Mouse (Mus musculus) liver, embryonic 11.5 days (tissue): Measurements from ENCODE around the gene Prkch. TPM values are rescaled to one million over a fixed set of nuclear protein-coding genes. Genes with fewer than 3 reads are reported as not detected.

Experiments used
- ATAC-seq: fragments of 200-750 bp; cut with Nextera tagmentation; replicated peaks from 2 replicates; pipeline ENCODE4 v1.8.0; 2017; ENCODE audit warnings: moderate number of reproducible peaks, mild to moderate bottlenecking, moderate TSS enrichment, moderate library complexity; ENCODE audit not compliant: low FRiP score
- DNase-seq: peaks from one replicate; pipeline ENCODE4 v3.0.0-alpha.2; 2017; ENCODE audit warnings: low spot score
- H3K27ac ChIP-seq: fragments of 300-500 bp; sonication (generic); 2 replicates; pipeline ENCODE4 v1.5.1; 2014; ENCODE audit warnings: mild to moderate bottlenecking, low read depth, low read length, control low read depth
- H3K27me3 ChIP-seq: fragments of 300-500 bp; sonication (generic); replicated peaks from 2 replicates; pipeline ENCODE4 v1.6.1; 2014; ENCODE audit warnings: low read length, mixed read lengths; ENCODE audit not compliant: control insufficient read depth, insufficient read depth
- H3K36me3 ChIP-seq: fragments of 300-500 bp; sonication (generic); 2 replicates; pipeline ENCODE4 v1.6.1; 2014; ENCODE audit warnings: mild to moderate bottlenecking, low read length, moderate library complexity, mixed read lengths; ENCODE audit not compliant: control insufficient read depth, insufficient read depth
- H3K4me1 ChIP-seq: fragments of 300-500 bp; sonication (generic); replicated peaks from 2 replicates; pipeline ENCODE4 v1.6.1; 2014; ENCODE audit warnings: low read length, mixed read lengths; ENCODE audit not compliant: control insufficient read depth, insufficient read depth
- H3K4me2 ChIP-seq: fragments of 300-500 bp; sonication (generic); 2 replicates; pipeline ENCODE4 v1.6.1; 2014; ENCODE audit warnings: mild to moderate bottlenecking, control low read depth, moderate library complexity
- H3K4me3 ChIP-seq: fragments of 300-500 bp; sonication (generic); 2 replicates; pipeline ENCODE4 v1.5.1; 2014; ENCODE audit warnings: low read depth, low read length, control low read depth
- H3K9ac ChIP-seq: fragments of 300-500 bp; sonication (generic); 2 replicates; pipeline ENCODE4 v1.6.1; 2014; ENCODE audit warnings: low read depth, low read length, control low read depth
- H3K9me3 ChIP-seq: fragments of 300-500 bp; sonication (generic); 2 replicates; pipeline ENCODE4 v1.6.1; 2016; ENCODE audit warnings: low read length, inconsistent platforms, mixed read lengths; ENCODE audit not compliant: control insufficient read depth
- WGBS: fragments of 180-500 bp; shearing (Covaris S2); extraction: QIAGEN DNeasy Blood & Tissue Kit; methylation state at CpG from one replicate; pipeline ENCODE4 v1.1.7; 2014; 5-methylcytosine and 5-hydroxymethylcytosine counted together
- polyA plus RNA-seq: library from polyadenylated mRNA; unstranded; fragments of >200 nt; fragmentation: Nextera tagmentation; extraction: Ambion mirVana; gene quantifications from 2 replicates; pipeline ENCODE4 v1.2.1, GENCODE M21; 2014

Gene Prkch
- polyA plus RNA-seq, 1 experiment from 2014 or later, result 6.4 TPM

GRCm38 (mm10) chr12:73739611-73740219 lies 155.1 kb downstream of the Prkch start:
- no peak overlapping the region for H3K27ac ChIP-seq
- H3K27me3 ChIP-seq, result no peaks in the 10 kb centered on the region
- no peak overlapping the region for H3K9ac ChIP-seq
- ATAC-seq, result no peak
- H3K4me3 ChIP-seq, result no peak overlapping the region
- no peak for DNase-seq
- H3K36me3 ChIP-seq, result no peaks in the 10 kb centered on the region
- 85% methylated on average over 6 of the region's 6 CpGs for WGBS
- H3K4me2 ChIP-seq, result no peak overlapping the region
- no peaks in the 10 kb centered on the region for H3K9me3 ChIP-seq
- no peaks in the 10 kb centered on the region for H3K4me1 ChIP-seq

GRCm38 (mm10) chr12:73742577-73742976 lies 158.0 kb downstream of the Prkch start:
- H3K27ac ChIP-seq, result no peak overlapping the region
- ATAC-seq (no peak), DNase-seq (no peak)
- no peaks in the 10 kb centered on the region for H3K36me3 ChIP-seq
- no peaks in the 10 kb centered on the region for H3K4me1 ChIP-seq
- no peak overlapping the region for H3K9ac ChIP-seq
- 34% methylated on average over 3 of the region's 3 CpGs for WGBS
- H3K4me2 ChIP-seq, result no peak overlapping the region
- H3K9me3 ChIP-seq, result no peaks in the 10 kb centered on the region
- H3K27me3 ChIP-seq, result no peaks in the 10 kb centered on the region
- H3K4me3 ChIP-seq, result no peak overlapping the region

- ATAC-seq (no peak), DNase-seq (no peak)
- no peak overlapping the region for H3K9ac ChIP-seq
- H3K36me3 ChIP-seq, result no peaks in the 10 kb centered on the region
- H3K27ac ChIP-seq, result no peak overlapping the region
- H3K9me3 ChIP-seq, result no peaks in the 10 kb centered on the region
- no peak overlapping the region for H3K4me2 ChIP-seq
- no peak overlapping the region for H3K4me3 ChIP-seq
- no peaks in the 10 kb centered on the region for H3K4me1 ChIP-seq
- H3K27me3 ChIP-seq, result no peaks in the 10 kb centered on the region
These were observed 158.5 kb downstream of the Prkch start for GRCm38 (mm10) chr12:73743087-73743486.

DNA sequence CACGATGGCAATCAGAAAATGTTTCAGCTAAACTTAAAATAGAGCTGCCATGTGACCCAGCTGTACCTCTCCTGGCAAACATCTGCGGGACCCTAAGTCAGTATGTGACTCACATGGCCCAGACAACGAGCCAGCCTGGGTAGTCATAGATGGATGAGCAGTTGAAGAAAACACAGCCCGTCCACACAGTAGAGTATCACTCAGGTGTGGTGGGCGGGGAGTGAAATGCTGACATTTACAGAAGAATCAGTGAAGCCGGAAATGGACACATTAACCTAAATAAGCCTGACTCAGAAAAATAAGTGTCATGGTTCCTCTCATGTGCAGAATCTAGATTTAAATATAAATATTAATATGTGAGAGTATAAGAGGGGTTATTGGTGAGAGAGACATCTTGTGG lies 161.5 kb downstream of the Prkch start:
- no peaks in the 10 kb centered on the region for H3K27me3 ChIP-seq
- no peak overlapping the region for H3K4me2 ChIP-seq
- ATAC-seq, result no peak
- DNase-seq, result no peak
- H3K9me3 ChIP-seq, result no peaks in the 10 kb centered on the region
- H3K36me3 ChIP-seq, result no peaks in the 10 kb centered on the region
- H3K9ac ChIP-seq, result no peak overlapping the region
- no peaks in the 10 kb centered on the region for H3K4me1 ChIP-seq
- H3K27ac ChIP-seq, result no peak overlapping the region
- no peak overlapping the region for H3K4me3 ChIP-seq
- 84% methylated on average over 6 of the region's 6 CpGs for WGBS

- Histone ChIP-seq H3K36me3 (no peaks in the 10 kb centered on the region), H3K4me1 (no peaks in the 10 kb centered on the region), H3K27ac (no peak overlapping the region), H3K27me3 (no peaks in the 10 kb centered on the region), H3K4me2 (no peak overlapping the region), H3K9me3 (no peaks in the 10 kb centered on the region), H3K9ac (no peak overlapping the region), H3K4me3 (no peak overlapping the region)
- 76% methylated on average over 3 of the region's 3 CpGs for WGBS
- ATAC-seq (no peak), DNase-seq (no peak)
These were observed 163.8 kb downstream of the Prkch start for GRCm38 (mm10) chr12:73748373-73748772.

DNA sequence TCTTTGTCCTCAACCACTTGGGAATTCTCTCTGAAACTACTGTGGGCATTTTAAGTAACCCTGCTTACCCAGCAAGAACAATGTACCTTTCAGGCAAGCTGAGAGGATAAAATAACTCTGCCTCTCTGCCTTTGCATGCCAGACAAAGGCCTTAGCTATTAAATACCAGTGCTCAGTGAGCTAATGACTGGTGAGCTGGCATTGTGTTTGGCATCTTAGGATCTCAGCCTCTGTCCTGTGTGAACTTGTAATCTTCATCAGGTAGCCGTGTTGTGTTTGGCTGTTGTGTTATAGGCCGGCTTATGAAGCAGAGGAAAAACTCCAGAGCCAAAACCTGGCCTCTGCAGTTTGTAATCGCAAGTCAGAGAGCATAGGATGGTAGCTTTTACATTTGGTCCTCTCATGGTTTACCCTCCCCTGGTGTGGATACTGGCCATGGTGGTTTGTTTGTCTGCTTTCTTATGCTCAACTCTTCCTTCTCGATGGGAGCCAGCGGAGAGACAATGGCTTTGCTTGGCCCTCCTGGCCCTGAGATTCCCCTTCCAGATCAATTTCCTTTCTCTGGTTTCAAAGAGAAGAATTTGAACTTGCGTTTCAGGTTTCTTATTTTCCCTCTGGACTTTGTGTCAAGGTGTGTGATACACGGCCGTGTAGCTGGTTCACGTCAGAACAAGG lies 170.0 kb downstream of the Prkch start:
- 84% methylated on average over 9 of the region's 9 CpGs for WGBS

DNA sequence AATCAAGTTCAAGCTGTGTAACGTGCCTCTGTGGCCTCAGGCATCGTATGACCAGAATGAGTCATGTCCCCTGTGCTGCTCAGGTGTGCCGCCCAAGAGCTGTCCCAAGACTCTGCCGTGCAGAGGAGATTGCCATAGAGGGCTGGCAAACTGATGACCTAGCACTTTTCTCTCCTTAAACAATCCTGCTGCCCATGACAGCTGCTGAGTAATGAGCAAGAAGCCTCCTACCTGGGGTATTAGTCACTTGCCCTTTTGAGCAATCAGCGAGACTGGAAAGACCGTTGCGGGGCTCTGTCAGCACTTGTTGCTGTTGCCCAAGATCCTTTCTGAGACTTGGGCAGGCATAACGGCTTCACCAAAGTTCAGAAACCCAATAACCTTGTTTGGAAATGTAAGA lies 171.1 kb downstream of the Prkch start:
- Histone ChIP-seq H3K36me3 (no peaks in the 10 kb centered on the region), H3K4me2 (no peak overlapping the region), H3K4me3 (no peak overlapping the region), H3K27ac (no peak overlapping the region), H3K27me3 (no peaks in the 10 kb centered on the region; the same call in 1 of the 2 replicates), H3K9ac (no peak overlapping the region), H3K9me3 (no peaks in the 10 kb centered on the region), H3K4me1 (no peaks in the 10 kb centered on the region)
- no peak for DNase-seq
- no peak for ATAC-seq
- WGBS, result 79% methylated on average over 8 of the region's 8 CpGs

More for the DNA sequence above, 170.0 kb downstream of the Prkch start:
- Histone ChIP-seq H3K9ac (no peak overlapping the region), H3K4me2 (no peak overlapping the region), H3K36me3 (no peaks in the 10 kb centered on the region), H3K4me3 (no peak overlapping the region), H3K9me3 (no peaks in the 10 kb centered on the region), H3K27ac (no peak overlapping the region), H3K27me3 (no peaks in the 10 kb centered on the region; the same call in 1 of the 2 replicates), H3K4me1 (no peaks in the 10 kb centered on the region)
- DNase-seq, result no peak
- ATAC-seq, result no peak

DNA sequence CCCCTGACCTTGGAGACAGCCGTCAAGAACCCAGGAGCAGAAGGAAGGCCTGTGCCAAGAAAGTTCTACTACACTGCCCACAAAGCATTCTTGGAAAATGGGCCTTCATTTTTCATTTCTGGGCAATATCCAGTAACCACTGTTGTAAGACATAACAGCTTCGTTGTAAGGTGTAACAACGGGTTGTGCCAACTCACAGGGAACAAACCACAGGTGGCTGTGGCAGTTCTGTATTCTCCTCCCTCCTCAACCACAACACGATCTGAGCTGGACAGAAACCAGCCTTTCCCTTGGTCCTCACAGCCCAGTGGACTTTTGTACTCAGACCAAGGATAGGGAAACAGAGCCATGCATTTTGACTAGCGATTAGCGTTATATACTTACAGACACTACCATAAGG lies 171.9 kb downstream of the Prkch start:
- 83% methylated on average over 6 of the region's 6 CpGs for WGBS
- Histone ChIP-seq H3K4me2 (no peak overlapping the region), H3K9me3 (no peaks in the 10 kb centered on the region), H3K36me3 (no peaks in the 10 kb centered on the region), H3K27ac (no peak overlapping the region), H3K4me3 (no peak overlapping the region), H3K4me1 (no peaks in the 10 kb centered on the region), H3K9ac (no peak overlapping the region), H3K27me3 (no peaks in the 10 kb centered on the region; the same call in 1 of the 2 replicates)
- DNase-seq (no peak), ATAC-seq (no peak)

GRCm38 (mm10) chr12:73762001-73762400 lies 177.4 kb downstream of the Prkch start:
- DNase-seq (no peak), ATAC-seq (no peak)
- Histone ChIP-seq H3K4me2 (no peak overlapping the region), H3K4me3 (no peak overlapping the region), H3K9me3 (no peaks in the 10 kb centered on the region), H3K36me3 (no peaks in the 10 kb centered on the region), H3K27ac (no peak overlapping the region), H3K9ac (no peak overlapping the region), H3K4me1 (no peaks in the 10 kb centered on the region; the same call in 1 of the 2 replicates), H3K27me3 (no peaks in the 10 kb centered on the region)
- 75% methylated on average over 6 of the region's 6 CpGs for WGBS
